ENCODE assay signal across 13 mouse cellular contexts in the genomic region with DNA sequence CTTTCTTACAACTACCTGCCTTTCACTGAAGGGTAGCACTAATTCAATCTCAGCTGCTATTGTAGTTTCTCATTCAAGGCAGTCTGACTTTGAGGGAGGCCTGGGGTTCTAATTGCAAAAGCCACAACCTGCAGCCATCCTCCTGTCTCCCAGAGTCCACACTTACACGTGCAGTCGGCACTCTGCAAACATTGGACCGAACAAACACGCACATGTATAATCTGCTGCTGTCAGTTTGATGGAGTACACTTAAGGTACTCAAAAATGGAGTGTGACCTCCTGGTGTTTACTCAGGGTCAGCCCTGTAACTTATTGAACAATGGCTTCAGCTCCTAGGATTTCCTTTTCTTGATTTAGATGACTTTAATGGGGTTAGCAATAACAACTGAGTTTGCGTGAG. TPM values are rescaled to one million over a fixed set of nuclear protein-coding genes. Genes with fewer than 3 reads are reported as not detected.
A peak's percentile ranks its signal among the peaks of the same experiment; 100 is the strongest.
DNase-seq lines count a peak whose midpoint lies in the region; ATAC-seq and TF ChIP-seq lines count a peak whose summit lies in the region.
"Had no signal": no experiment of that assay in that cellular context is flagged by ENCODE, and none has a peak within 500 bp of the region (broad histone marks: within the 10 kb centered on the region; RNA-seq: fewer than 3 reads in every experiment).

No protein-coding gene starts in this region.

- peak overlapping the region; percentile 55; the same call in 1 of the 2 replicates for H3K27ac ChIP-seq in hindbrain, embryonic 12.5 days
- no peak overlapping the region for H3K27ac ChIP-seq in hindbrain, embryonic 11.5 days (ENCODE audit: low read depth, low read length)
- H3K27ac ChIP-seq in embryonic facial prominence, embryonic 12.5 days = peak overlapping the region; percentile 57
- peak overlapping the region; percentile 22; the same call in 1 of the 2 replicates for H3K27ac ChIP-seq in forebrain, postnatal 0 days (ENCODE audit: low read depth, low read length)
- no peak overlapping the region for H3K27ac ChIP-seq in layer of hippocampus, adult 2 months
- H3K27ac ChIP-seq: liver, embryonic 14.5 days had no signal

- no peak overlapping the region for H3K4me2 ChIP-seq in hindbrain, embryonic 12.5 days (replicated peaks)
- no peak overlapping the region for H3K4me2 ChIP-seq in hindbrain, embryonic 11.5 days (replicated peaks; ENCODE audit: low read depth, low read length)
- H3K4me2 ChIP-seq in embryonic facial prominence, embryonic 12.5 days (replicated peaks) = no peak overlapping the region
- H3K4me2 ChIP-seq in forebrain, postnatal 0 days (ENCODE audit: low read depth) = no peak overlapping the region

- TF ChIP-seq CTCF in forebrain, postnatal 0 days (IDR thresholded peaks at IDR 0.05; ENCODE audit: low read depth) = no peak
- no peak for TF ChIP-seq CTCF in layer of hippocampus, adult 2 months (conservative IDR thresholded peaks at IDR 0.05)

- 62% methylated on average over 5 of the region's 5 CpGs for WGBS in hindbrain, embryonic 12.5 days
- 72% methylated on average over 5 of the region's 5 CpGs for WGBS in hindbrain, embryonic 11.5 days
- WGBS in embryonic facial prominence, embryonic 12.5 days = 62% methylated on average over 5 of the region's 5 CpGs
- 69% methylated on average over 5 of the region's 5 CpGs for WGBS in forebrain, postnatal 0 days

- H3K4me3 ChIP-seq in hindbrain, embryonic 12.5 days = no peak overlapping the region
- no peak overlapping the region for H3K4me3 ChIP-seq in hindbrain, embryonic 11.5 days (ENCODE audit: low read depth, low read length)
- no peak overlapping the region for H3K4me3 ChIP-seq in embryonic facial prominence, embryonic 12.5 days
- no peak overlapping the region for H3K4me3 ChIP-seq in forebrain, postnatal 0 days (ENCODE audit: low read depth, low read length)
- no peak overlapping the region for H3K4me3 ChIP-seq in layer of hippocampus, adult 2 months

- H3K9me3 ChIP-seq in hindbrain, embryonic 12.5 days (replicated peaks) = no peaks in the 10 kb centered on the region
- H3K9me3 ChIP-seq in hindbrain, embryonic 11.5 days (ENCODE audit: control insufficient read depth, low read length) = no peaks in the 10 kb centered on the region
- H3K9me3 ChIP-seq in embryonic facial prominence, embryonic 12.5 days = no peaks in the 10 kb centered on the region
- no peaks in the 10 kb centered on the region for H3K9me3 ChIP-seq in forebrain, postnatal 0 days (ENCODE audit: low read length)

- H3K27me3 ChIP-seq in hindbrain, embryonic 12.5 days = no peaks in the 10 kb centered on the region
- no peaks in the 10 kb centered on the region for H3K27me3 ChIP-seq in hindbrain, embryonic 11.5 days (ENCODE audit: control insufficient read depth, insufficient read depth, low read length)
- no peaks in the 10 kb centered on the region for H3K27me3 ChIP-seq in embryonic facial prominence, embryonic 12.5 days
- no peaks in the 10 kb centered on the region for H3K27me3 ChIP-seq in forebrain, postnatal 0 days (ENCODE audit: insufficient read depth, low read length)

- no peaks in the 10 kb centered on the region for H3K36me3 ChIP-seq in hindbrain, embryonic 12.5 days
- no peaks in the 10 kb centered on the region for H3K36me3 ChIP-seq in hindbrain, embryonic 11.5 days (ENCODE audit: control insufficient read depth, insufficient read depth, low read length)
- no peaks in the 10 kb centered on the region for H3K36me3 ChIP-seq in embryonic facial prominence, embryonic 12.5 days
- H3K36me3 ChIP-seq in forebrain, postnatal 0 days (ENCODE audit: insufficient read depth) = no peaks in the 10 kb centered on the region

- DNase-seq in hindbrain, embryonic 11.5 days (ENCODE audit: low spot score) = no peak
- no peak for DNase-seq in forebrain, postnatal 0 days
- DNase-seq in mesoderm, embryonic 11.5 days (ENCODE audit: low read depth, low spot score) = peak; percentile 42
- no peak for DNase-seq in layer of hippocampus, adult 2 months (ENCODE audit: low spot score in 2 of 2)
- DNase-seq in frontal cortex, postnatal 14 days (ENCODE audit: low spot score in 2 of 2) = no peak
- DNase-seq in testis, postnatal 14 days (ENCODE audit: low spot score) = no peak

- peaks cover 39% of the 10 kb centered on the region for H3K4me1 ChIP-seq in hindbrain, embryonic 12.5 days
- H3K4me1 ChIP-seq in hindbrain, embryonic 11.5 days (replicated peaks; ENCODE audit: control insufficient read depth, insufficient read depth, low read length) = peaks cover 10% of the 10 kb centered on the region
- H3K4me1 ChIP-seq in embryonic facial prominence, embryonic 12.5 days = peaks cover 62% of the 10 kb centered on the region
- H3K4me1 ChIP-seq in forebrain, postnatal 0 days (ENCODE audit: insufficient read depth) = peaks cover 18% of the 10 kb centered on the region

- ATAC-seq in hindbrain, embryonic 12.5 days (ENCODE audit: low FRiP score) = no peak
- ATAC-seq in hindbrain, embryonic 11.5 days (ENCODE audit: low FRiP score) = no peak
- ATAC-seq in embryonic facial prominence, embryonic 12.5 days (ENCODE audit: insufficient number of reproducible peaks, insufficient read depth, low FRiP score, low TSS enrichment) = no peak
- ATAC-seq in forebrain, postnatal 0 days = no peak

- no peak overlapping the region for H3K9ac ChIP-seq in hindbrain, embryonic 12.5 days
- H3K9ac ChIP-seq in hindbrain, embryonic 11.5 days (ENCODE audit: low read depth, low read length) = no peak overlapping the region
- H3K9ac ChIP-seq in embryonic facial prominence, embryonic 12.5 days = no peak overlapping the region
- H3K9ac ChIP-seq in forebrain, postnatal 0 days = no peak overlapping the region
- H3K9ac ChIP-seq: liver, embryonic 14.5 days had no signal

RNA-seq across cellular contexts. Expression of gene Cep41, which starts 14.0 kb away (rescaled TPM):
- polyA plus RNA-seq in hindbrain, embryonic 12.5 days (2016; fragmentation: Nextera tagmentation; extraction: Ambion mirVana) = 20.5 and 21.9 TPM in 2 replicates
- polyA plus RNA-seq in hindbrain, embryonic 11.5 days (2014; fragmentation: Nextera tagmentation; extraction: Ambion mirVana) = 19.7 and 26.8 TPM in 2 replicates
- 23.8 and 26.3 TPM in 2 replicates for polyA plus RNA-seq in embryonic facial prominence, embryonic 12.5 days (2016; fragmentation: Nextera tagmentation; extraction: Ambion mirVana)
- total RNA-seq in forebrain, postnatal 0 days (2014; rRNA removed) = 10.2 and 14.1 TPM in 2 replicates
- polyA plus RNA-seq in forebrain, postnatal 0 days (2015; fragmentation: Nextera tagmentation; extraction: Ambion mirVana) = 8.8 and 10.6 TPM in 2 replicates
- 1 to 10 TPM; 7.3 to 7.7 TPM for total RNA-seq in layer of hippocampus, adult 2 months (2021)

RNA-seq across cellular contexts. Expression of gene Cpa1, which starts 40.5 kb away (rescaled TPM):
- polyA plus RNA-seq in hindbrain, embryonic 12.5 days (2016; fragmentation: Nextera tagmentation; extraction: Ambion mirVana) = 0.30 and 0.34 TPM in 2 replicates
- 0.11 and 0.28 TPM in 2 replicates for polyA plus RNA-seq in hindbrain, embryonic 11.5 days (2014; fragmentation: Nextera tagmentation; extraction: Ambion mirVana)
- polyA plus RNA-seq in embryonic facial prominence, embryonic 12.5 days (2016; fragmentation: Nextera tagmentation; extraction: Ambion mirVana) = 0.22 and 0.29 TPM in 2 replicates
- 1.1 TPM in 1 of 2 replicates, not detected in the other for total RNA-seq in forebrain, postnatal 0 days (2014; rRNA removed)
- polyA plus RNA-seq in forebrain, postnatal 0 days (2015; fragmentation: Nextera tagmentation; extraction: Ambion mirVana) = 0.29 and 0.69 TPM in 2 replicates
- total RNA-seq in layer of hippocampus, adult 2 months (2021) = not detected
- total RNA-seq: adrenal gland, adult 18-20 months; gastrocnemius, adult 8-10 months; layer of hippocampus, postnatal 14 days; monocyte, adult 5-6 weeks had no signal

RNA-seq across cellular contexts. Expression of gene Mest, which starts 43.8 kb away (rescaled TPM):
- polyA plus RNA-seq in hindbrain, embryonic 12.5 days (2016; fragmentation: Nextera tagmentation; extraction: Ambion mirVana) = 763 and 927 TPM in 2 replicates
- 1,131 and 1,227 TPM in 2 replicates for polyA plus RNA-seq in hindbrain, embryonic 11.5 days (2014; fragmentation: Nextera tagmentation; extraction: Ambion mirVana)
- polyA plus RNA-seq in embryonic facial prominence, embryonic 12.5 days (2016; fragmentation: Nextera tagmentation; extraction: Ambion mirVana) = 1,207 and 1,222 TPM in 2 replicates
- total RNA-seq in forebrain, postnatal 0 days (2014; rRNA removed) = 127 and 212 TPM in 2 replicates
- 90.4 and 146 TPM in 2 replicates for polyA plus RNA-seq in forebrain, postnatal 0 days (2015; fragmentation: Nextera tagmentation; extraction: Ambion mirVana)
- 10 to 100 TPM; 45.2 to 47.5 TPM for total RNA-seq in layer of hippocampus, adult 2 months (2021)

Comparison
In these comparisons a context has a peak if more than half of its experiments do, and no peak if none do; other contexts are left out.
1. H3K27ac ChIP-seq: peak in hindbrain, embryonic 12.5 days (single experiment), embryonic facial prominence, embryonic 12.5 days (single experiment) and forebrain, postnatal 0 days (single experiment); none in hindbrain, embryonic 11.5 days (single experiment) and layer of hippocampus, adult 2 months (single experiment).